Mouse (Mus musculus): ENCODE results near the gene Ptges. TPM values are rescaled to one million over a fixed set of nuclear protein-coding genes. Genes with fewer than 3 reads are reported as not detected.
A peak's percentile ranks its signal among the peaks of the same experiment; 100 is the strongest.

The Ptges gene
- polyA plus RNA-seq, 1 experiment from 2014 or later, result 0.18 TPM

DNA sequence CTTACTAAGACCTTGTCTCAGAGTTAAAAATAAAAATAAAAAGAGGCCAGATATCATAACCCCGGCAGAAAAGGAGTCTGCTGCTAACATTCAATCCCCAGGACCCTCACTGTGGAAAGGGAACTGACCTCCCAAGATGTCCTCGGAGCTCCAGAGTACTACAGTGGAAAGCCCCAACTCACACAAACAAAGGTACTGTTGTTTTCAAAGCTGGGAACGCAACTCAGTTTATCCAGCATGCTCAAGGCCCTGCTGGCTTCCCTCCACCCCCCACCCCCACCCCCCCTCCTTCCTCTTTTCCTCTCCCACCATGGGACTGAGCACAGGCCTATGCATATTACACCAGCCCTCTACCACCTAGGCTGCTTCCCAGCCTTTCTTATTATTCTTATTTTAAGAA, 14.8 kb downstream of the Ptges start:
- no peak overlapping the region for H3K9ac ChIP-seq
- H3K36me3 ChIP-seq, result no peaks in the 10 kb centered on the region
- no peak overlapping the region for H3K4me2 ChIP-seq
- H3K9me3 ChIP-seq (replicated peaks), result no peaks in the 10 kb centered on the region
- no peaks in the 10 kb centered on the region; the same call in 1 of the 2 replicates for H3K4me1 ChIP-seq (replicated peaks)
- WGBS (ENCODE audit: insufficient replicate concordance), result 53% methylated on average over 3 of the region's 3 CpGs
- 0 out of 2 replicates have a peak, but pooled peaks cover 5% of the 10 kb centered on the region for H3K27me3 ChIP-seq
- H3K27ac ChIP-seq, result no peak overlapping the region
- H3K4me3 ChIP-seq (replicated peaks), result no peak overlapping the region
- ATAC-seq (ENCODE audit: low read depth), result no peak
- DNase-seq, result no peak

DNA sequence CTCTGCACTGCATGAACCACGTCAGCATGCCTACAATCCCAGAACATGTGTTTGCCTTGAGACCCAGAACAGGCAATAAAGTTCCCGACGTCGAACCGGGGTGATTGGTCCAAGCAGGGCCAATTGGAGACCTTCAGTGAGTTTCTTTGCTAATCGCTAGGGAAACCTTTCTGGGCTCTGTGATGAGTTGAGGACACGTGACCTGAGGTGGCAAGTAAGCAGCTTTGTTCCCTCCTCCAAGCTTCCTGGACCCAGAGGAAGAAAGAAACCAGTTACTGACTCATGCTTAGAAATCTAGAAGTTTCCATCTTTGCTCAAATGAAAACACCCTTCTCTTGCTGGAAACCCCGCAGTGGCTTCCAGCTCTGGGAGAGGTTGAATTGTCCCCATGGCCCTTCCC, 16.6 kb downstream of the Ptges start:
- no peak for ATAC-seq (ENCODE audit: low read depth)
- Histone ChIP-seq H3K9me3 (replicated peaks) (no peaks in the 10 kb centered on the region), H3K27ac (no peak overlapping the region), H3K4me1 (replicated peaks) (no peaks in the 10 kb centered on the region), H3K4me3 (replicated peaks) (no peak overlapping the region), H3K36me3 (no peaks in the 10 kb centered on the region), H3K27me3 (0 out of 2 replicates have a peak, but pooled peaks cover 3% of the 10 kb centered on the region), H3K9ac (no peak overlapping the region), H3K4me2 (no peak overlapping the region)
- DNase-seq, result no peak
- WGBS (ENCODE audit: insufficient replicate concordance), result 63% methylated on average over 8 of the region's 8 CpGs

DNA sequence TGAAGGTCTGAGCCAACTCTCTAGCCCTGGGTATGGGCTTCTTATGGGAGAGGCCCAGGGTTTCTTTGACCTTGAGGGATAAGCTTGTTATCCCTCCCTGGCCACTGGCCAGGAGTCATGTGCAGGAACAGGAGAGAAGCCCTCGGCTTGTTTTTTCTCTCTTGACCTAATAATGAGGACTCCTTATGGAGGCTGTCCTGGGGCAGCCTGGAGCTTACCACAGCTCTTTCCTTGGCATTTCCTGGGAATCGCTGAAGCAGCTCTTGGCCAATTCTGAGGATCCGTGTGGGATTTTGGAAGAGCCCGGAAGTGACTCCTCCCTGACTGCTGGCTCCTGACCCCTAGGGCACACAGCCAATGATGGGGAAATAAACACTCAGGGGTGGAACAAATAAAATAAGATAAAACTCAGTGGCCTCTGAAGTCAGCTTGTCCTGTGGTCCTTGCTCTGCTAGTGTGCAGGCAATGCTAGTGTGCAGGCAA, 17.3 kb downstream of the Ptges start:
- no peaks in the 10 kb centered on the region for H3K36me3 ChIP-seq
- no peaks in the 10 kb centered on the region for H3K9me3 ChIP-seq (replicated peaks)
- WGBS (ENCODE audit: insufficient replicate concordance), result 45% methylated on average over 4 of the region's 4 CpGs
- H3K27ac ChIP-seq, result no peak overlapping the region
- ATAC-seq (ENCODE audit: low read depth) (no peak), DNase-seq (no peak)
- H3K9ac ChIP-seq, result no peak overlapping the region
- H3K27me3 ChIP-seq, result 0 out of 2 replicates have a peak, but pooled peaks cover 3% of the 10 kb centered on the region
- no peak overlapping the region for H3K4me2 ChIP-seq
- H3K4me3 ChIP-seq (replicated peaks), result no peak overlapping the region
- no peaks in the 10 kb centered on the region for H3K4me1 ChIP-seq (replicated peaks)

DNA sequence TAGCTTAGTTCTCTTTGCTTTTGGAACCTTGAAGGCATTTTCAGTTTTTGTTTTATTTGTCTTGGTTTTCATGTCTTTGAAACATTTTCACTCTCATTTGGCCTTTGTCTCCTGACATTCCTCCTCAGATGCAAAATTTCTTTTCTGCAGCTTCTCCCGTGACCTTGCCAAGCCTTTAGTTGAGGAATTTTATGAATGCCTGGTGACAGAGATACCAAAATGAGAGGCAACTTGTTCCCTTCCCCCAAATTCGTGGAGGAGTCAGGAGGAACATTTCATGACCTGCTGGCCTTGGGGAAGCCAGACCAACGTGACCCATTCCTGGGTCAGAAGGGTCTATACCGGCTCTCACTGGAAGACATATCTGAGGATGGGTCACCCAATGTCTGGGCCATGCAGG, 23.0 kb downstream of the Ptges start:
- ATAC-seq (ENCODE audit: low read depth) (no peak), DNase-seq (no peak)
- Histone ChIP-seq H3K4me1 (replicated peaks) (no peaks in the 10 kb centered on the region; the same call in 1 of the 2 replicates), H3K4me2 (no peak overlapping the region), H3K27me3 (peaks cover 31% of the 10 kb centered on the region), H3K27ac (no peak overlapping the region), H3K4me3 (replicated peaks) (no peak overlapping the region), H3K36me3 (no peaks in the 10 kb centered on the region), H3K9ac (no peak overlapping the region), H3K9me3 (replicated peaks) (no peaks in the 10 kb centered on the region)
- WGBS (ENCODE audit: insufficient replicate concordance), result 51% methylated on average over 4 of the region's 4 CpGs

DNA sequence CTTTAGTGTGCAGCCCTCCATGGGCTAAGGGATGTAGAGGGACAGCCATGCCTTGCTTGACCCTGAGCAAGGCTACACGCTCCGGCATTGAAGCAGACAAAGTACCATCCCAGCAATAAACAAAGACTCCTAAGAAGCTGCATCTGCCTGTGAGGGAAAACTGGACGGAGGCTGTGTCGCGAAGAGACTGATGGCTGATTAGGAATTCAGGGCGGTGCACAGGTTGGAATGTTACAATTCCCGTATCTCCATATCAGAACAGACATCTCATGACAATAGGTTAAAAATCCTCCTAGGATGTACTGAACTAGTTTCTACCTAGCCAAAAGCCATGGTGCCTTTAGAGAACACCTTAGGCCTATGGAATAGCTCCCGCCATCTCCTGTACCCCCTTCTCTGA, 23.8 kb downstream of the Ptges start:
- Histone ChIP-seq H3K27ac (no peak overlapping the region), H3K27me3 (peaks cover 39% of the 10 kb centered on the region), H3K36me3 (no peaks in the 10 kb centered on the region), H3K4me3 (replicated peaks) (no peak overlapping the region), H3K9me3 (replicated peaks) (no peaks in the 10 kb centered on the region), H3K9ac (no peak overlapping the region), H3K4me1 (replicated peaks) (no peaks in the 10 kb centered on the region; the same call in 1 of the 2 replicates), H3K4me2 (no peak overlapping the region)
- DNase-seq, result no peak
- no peak for ATAC-seq (ENCODE audit: low read depth)
- WGBS (ENCODE audit: insufficient replicate concordance), result 79% methylated on average over 8 of the region's 8 CpGs

DNA sequence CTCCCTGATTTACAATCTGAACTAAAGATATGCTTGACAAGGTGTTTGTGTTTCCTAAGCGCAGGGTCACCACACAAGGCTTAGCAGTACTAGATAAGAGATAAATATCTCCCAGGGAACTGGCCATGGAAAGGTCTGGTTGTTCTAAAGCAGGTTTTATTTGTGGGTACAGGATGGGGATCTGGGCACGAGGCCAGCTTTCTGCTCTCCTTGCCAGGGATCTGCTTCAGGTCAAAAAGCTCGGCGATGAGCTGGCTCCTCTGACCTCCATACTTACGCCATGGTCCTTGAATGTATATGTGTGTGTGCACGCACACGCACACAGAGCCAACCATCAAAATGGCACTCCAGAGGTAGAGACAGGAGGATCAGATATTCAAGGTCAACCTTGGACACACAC, 24.7 kb downstream of the Ptges start:
- DNase-seq (no peak), ATAC-seq (ENCODE audit: low read depth) (no peak)
- Histone ChIP-seq H3K4me3 (replicated peaks) (no peak overlapping the region), H3K36me3 (no peaks in the 10 kb centered on the region), H3K4me2 (no peak overlapping the region), H3K9me3 (replicated peaks) (no peaks in the 10 kb centered on the region), H3K4me1 (replicated peaks) (no peaks in the 10 kb centered on the region; the same call in 1 of the 2 replicates), H3K27ac (no peak overlapping the region), H3K27me3 (peaks cover 42% of the 10 kb centered on the region), H3K9ac (no peak overlapping the region)
- 71% methylated on average over 7 of the region's 7 CpGs for WGBS (ENCODE audit: insufficient replicate concordance)

DNA sequence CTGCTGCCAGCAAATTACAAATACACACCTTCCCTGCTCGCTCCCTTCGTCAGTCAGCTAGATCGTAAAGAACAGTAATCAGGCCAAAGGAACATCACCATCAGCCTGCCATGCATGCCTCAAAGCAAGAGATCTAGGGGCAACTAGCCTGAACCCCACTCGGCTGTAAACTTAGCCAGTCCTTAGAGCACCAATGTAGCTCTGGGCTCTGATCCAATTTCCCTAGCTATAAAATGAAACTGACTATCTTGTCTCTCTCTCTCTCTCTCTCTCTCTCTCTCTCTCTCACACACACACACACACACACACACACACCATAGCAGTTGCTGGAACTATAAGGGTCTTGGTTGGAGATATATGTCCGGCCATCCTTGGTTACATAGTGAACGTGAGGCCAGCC, 25.4 kb downstream of the Ptges start:
- Histone ChIP-seq H3K27me3 (peaks cover 47% of the 10 kb centered on the region), H3K4me1 (replicated peaks) (no peaks in the 10 kb centered on the region; the same call in 1 of the 2 replicates), H3K9ac (no peak overlapping the region), H3K4me3 (replicated peaks) (no peak overlapping the region), H3K9me3 (replicated peaks) (no peaks in the 10 kb centered on the region), H3K36me3 (no peaks in the 10 kb centered on the region), H3K27ac (no peak overlapping the region), H3K4me2 (no peak overlapping the region)
- ATAC-seq (ENCODE audit: low read depth), result no peak
- WGBS (ENCODE audit: insufficient replicate concordance), result 64% methylated on average over 6 of the region's 6 CpGs
- DNase-seq, result no peak

DNA sequence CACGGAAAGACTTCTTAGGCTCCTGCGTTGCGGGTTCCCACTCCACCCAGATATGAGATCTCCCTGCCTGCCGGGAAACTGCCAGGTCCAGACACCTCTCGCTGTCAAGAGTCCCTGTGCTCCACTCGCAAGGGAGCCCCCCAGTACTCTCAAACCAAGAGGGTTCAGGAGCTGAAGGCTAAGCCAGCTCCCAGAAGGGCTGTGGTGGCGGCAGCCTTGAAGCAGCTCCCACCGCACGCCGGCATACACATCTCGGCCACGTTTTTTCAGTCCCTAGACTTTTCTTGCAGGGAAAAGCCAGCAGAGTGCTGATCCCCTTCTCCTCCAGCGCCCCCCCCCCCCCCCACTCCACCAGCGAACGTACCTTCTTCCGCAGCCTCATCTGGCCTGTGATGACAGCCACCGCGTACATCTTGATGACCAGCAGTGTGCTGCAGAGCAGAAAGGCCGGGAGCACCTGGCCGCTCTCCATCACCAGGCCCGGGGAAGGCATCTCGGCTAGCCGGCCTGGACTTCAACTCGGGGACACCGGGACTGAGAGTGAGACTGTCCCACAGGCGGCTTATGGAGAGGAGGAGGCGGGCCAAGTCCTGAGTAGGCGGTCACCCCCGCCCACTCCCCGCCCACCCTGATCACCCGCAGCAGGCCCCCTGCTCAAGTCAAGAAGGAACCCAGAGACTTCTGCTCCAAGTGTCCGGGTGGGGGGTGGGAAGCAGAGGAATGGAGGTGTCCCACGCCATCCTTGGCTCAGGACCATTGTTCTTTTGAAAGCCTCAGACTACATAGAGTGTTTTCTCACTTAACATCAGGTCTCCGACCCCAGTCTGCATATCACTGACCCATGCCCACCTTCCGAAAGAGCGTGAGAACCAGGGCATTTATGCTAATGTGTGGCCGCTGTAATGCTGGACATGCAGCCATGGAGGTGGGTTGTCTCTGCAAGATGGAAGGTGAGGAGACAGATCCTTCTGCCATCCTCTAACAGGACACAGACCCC, 26.6 kb downstream of the Ptges start:
- ATAC-seq (ENCODE audit: low read depth) (no peak), DNase-seq (no peak)
- Histone ChIP-seq H3K27ac (no peak overlapping the region), H3K4me3 (replicated peaks) (peak overlapping the region; percentile 23; the same call in 1 of the 2 replicates), H3K27me3 (peaks cover 47% of the 10 kb centered on the region), H3K9ac (no peak overlapping the region), H3K4me2 (peak overlapping the region; percentile 30), H3K36me3 (no peaks in the 10 kb centered on the region), H3K9me3 (replicated peaks) (no peaks in the 10 kb centered on the region), H3K4me1 (replicated peaks) (no peaks in the 10 kb centered on the region; the same call in 1 of the 2 replicates)
- 16% methylated on average over 36 of the region's 37 CpGs for WGBS (ENCODE audit: insufficient replicate concordance)

DNA sequence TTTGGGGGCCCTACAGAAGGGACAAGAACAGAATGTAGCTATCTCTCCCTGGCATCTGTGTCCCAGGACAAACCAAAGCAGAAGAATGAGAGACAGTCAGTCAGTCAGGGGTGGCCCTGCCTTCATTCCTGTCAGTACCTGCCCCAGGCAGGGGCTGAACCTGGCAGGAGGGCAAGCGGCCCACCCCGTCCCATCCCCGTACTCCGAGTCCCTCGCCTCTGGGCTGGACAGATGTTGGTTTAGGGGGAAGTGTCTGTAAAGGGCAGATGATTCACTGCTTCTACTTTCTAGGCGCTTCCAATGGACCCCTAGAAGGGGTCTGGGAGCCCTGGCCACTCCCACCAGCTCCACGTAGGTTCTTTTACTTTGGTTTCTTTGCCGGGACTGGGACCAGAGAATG, 27.4 kb downstream of the Ptges start:
- H3K9me3 ChIP-seq (replicated peaks), result no peaks in the 10 kb centered on the region
- H3K4me3 ChIP-seq (replicated peaks), result no peak overlapping the region
- H3K36me3 ChIP-seq, result no peaks in the 10 kb centered on the region
- no peak overlapping the region for H3K27ac ChIP-seq
- no peak overlapping the region for H3K4me2 ChIP-seq
- 38% methylated on average over 8 of the region's 8 CpGs for WGBS (ENCODE audit: insufficient replicate concordance)
- peaks cover 47% of the 10 kb centered on the region for H3K27me3 ChIP-seq
- no peaks in the 10 kb centered on the region; the same call in 1 of the 2 replicates for H3K4me1 ChIP-seq (replicated peaks)
- no peak overlapping the region for H3K9ac ChIP-seq
- ATAC-seq (ENCODE audit: low read depth) (no peak), DNase-seq (no peak)

DNA sequence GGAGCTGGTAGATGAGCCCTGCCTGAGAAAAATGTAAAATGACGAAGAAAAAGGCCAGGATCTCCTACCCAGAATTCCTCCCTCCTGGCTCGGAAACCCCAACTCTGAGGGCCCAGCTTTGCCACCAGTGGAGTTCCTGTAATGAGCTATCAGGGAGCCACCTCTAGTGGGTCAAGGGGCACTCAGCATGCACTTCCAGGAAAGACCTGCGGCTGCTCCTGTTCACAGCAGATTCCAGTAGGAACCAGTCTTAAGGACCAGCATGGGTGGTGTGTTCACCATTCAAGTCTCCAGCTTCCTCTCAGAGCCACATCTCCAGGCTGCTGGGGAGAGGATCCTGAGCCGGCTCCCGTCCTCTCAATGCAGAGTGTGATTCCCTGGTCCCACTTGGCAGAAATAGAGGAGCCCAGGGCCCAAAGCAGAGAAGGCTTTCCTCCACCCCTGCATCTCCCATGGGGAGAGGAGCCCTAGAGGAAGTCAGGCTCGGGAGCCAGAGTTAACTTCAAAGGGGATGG, 28.0 kb downstream of the Ptges start:
- WGBS (ENCODE audit: insufficient replicate concordance), result 41% methylated on average over 6 of the region's 6 CpGs
- Histone ChIP-seq H3K27me3 (peaks cover 47% of the 10 kb centered on the region), H3K36me3 (no peaks in the 10 kb centered on the region), H3K4me2 (no peak overlapping the region), H3K27ac (no peak overlapping the region), H3K9ac (no peak overlapping the region), H3K4me1 (replicated peaks) (peaks cover 5% of the 10 kb centered on the region; the same call in 1 of the 2 replicates), H3K9me3 (replicated peaks) (no peaks in the 10 kb centered on the region), H3K4me3 (replicated peaks) (no peak overlapping the region)
- DNase-seq (no peak), ATAC-seq (ENCODE audit: low read depth) (no peak)

DNA sequence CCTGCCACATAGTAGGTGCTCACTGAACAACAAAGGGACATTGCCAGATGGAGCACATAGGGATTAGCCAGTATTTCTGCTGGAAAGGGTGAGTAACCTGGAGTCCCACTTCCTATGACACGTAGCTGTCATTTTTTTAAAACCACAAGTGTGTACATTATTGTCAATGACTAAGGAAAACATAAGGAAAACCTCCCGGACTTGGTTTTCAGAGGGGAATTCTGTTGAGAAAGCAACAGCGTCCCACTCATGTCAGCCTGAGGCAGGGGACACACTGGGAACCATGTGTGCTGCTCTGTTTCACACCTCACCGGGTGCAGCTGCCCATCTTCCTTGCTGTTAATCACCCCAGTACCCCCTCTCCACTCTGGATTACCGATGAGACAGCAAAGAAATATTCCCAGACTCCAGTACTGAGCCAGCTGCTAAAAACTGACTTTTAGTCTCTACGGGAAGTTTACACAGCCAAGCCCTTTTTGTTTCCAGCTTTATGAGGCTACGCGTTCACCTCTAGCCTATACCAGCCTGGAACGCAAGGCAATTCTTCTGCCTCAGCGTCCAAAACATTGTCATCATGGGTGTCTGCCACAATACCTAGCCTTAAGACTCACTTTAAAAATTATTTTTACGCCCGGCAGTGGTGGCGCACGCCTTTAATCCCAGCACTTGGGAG, 30.1 kb downstream of the Ptges start:
- Histone ChIP-seq H3K9ac (no peak overlapping the region), H3K27me3 (peaks cover 42% of the 10 kb centered on the region), H3K4me2 (no peak overlapping the region), H3K4me1 (replicated peaks) (peaks cover 7% of the 10 kb centered on the region; the same call in 1 of the 2 replicates), H3K36me3 (no peaks in the 10 kb centered on the region), H3K27ac (no peak overlapping the region), H3K4me3 (replicated peaks) (no peak overlapping the region), H3K9me3 (replicated peaks) (no peaks in the 10 kb centered on the region)
- no peak for DNase-seq
- ATAC-seq (ENCODE audit: low read depth), result no peak
- WGBS (ENCODE audit: insufficient replicate concordance), result 74% methylated on average over 14 of the region's 14 CpGs
